Mouse (Mus musculus) bone marrow macrophage, adult 2 months (primary cell): Measurements from ENCODE around the gene Tedc1.

Source experiments
- CTCF ChIP-seq: IDR thresholded peaks from 2 replicates; pipeline ENCODE4 v1.5.1; 2012; ENCODE audit warnings: low read depth, mild to moderate bottlenecking, low read length, moderate library complexity
- POLR2A ChIP-seq: IDR thresholded peaks from 2 replicates; pipeline ENCODE4 v1.6.1; 2012; ENCODE audit warnings: mild to moderate bottlenecking, low read depth, low read length, borderline replicate concordance

- TF ChIP-seq POLR2A: no peak
- TF ChIP-seq CTCF: no peak
Measured at GRCm38 (mm10) chr12:113150591-113150990, 5.6 kb upstream of the Tedc1 start.
